Mouse (Mus musculus) limb, embryonic 13.5 days (tissue): ENCODE measurements around the gene Ets1. TPM values are rescaled to one million over a fixed set of nuclear protein-coding genes. Genes with fewer than 3 reads are reported as not detected.

Experiments used
- ATAC-seq: fragments of 200-750 bp; cut with Nextera tagmentation; 2 replicates; pipeline ENCODE4 v1.8.0; 2017; ENCODE audit warnings: low read depth, moderate number of reproducible peaks, moderate TSS enrichment; ENCODE audit not compliant: low FRiP score
- H3K27ac ChIP-seq: fragments of 300-500 bp; sonication (generic); 2 replicates; pipeline ENCODE4 v1.5.1; 2015; ENCODE audit warnings: inconsistent platforms, mild to moderate bottlenecking, moderate library complexity
- H3K27me3 ChIP-seq: fragments of 300-500 bp; sonication (generic); 2 replicates; pipeline ENCODE4 v1.6.1; 2015; ENCODE audit warnings: mild to moderate bottlenecking, inconsistent platforms
- H3K36me3 ChIP-seq: fragments of 300-500 bp; sonication (generic); 2 replicates; pipeline ENCODE4 v1.6.1; 2015; ENCODE audit warnings: inconsistent platforms, mild to moderate bottlenecking, moderate library complexity
- H3K4me1 ChIP-seq: fragments of 300-500 bp; sonication (generic); 2 replicates; pipeline ENCODE4 v1.6.1; 2015; ENCODE audit warnings: inconsistent platforms
- H3K4me2 ChIP-seq: fragments of 300-500 bp; sonication (generic); replicated peaks from 2 replicates; pipeline ENCODE4 v1.6.1; 2015; ENCODE audit warnings: inconsistent platforms, mild to moderate bottlenecking, moderate library complexity
- H3K4me3 ChIP-seq: fragments of 300-500 bp; sonication (generic); 2 replicates; pipeline ENCODE4 v1.5.1; 2015; ENCODE audit warnings: moderate library complexity, mild to moderate bottlenecking, inconsistent platforms
- H3K9ac ChIP-seq: fragments of 300-500 bp; sonication (generic); 2 replicates; pipeline ENCODE4 v1.6.1; 2015; ENCODE audit warnings: mild to moderate bottlenecking, inconsistent platforms
- H3K9me3 ChIP-seq: fragments of 300-500 bp; sonication (generic); 2 replicates; pipeline ENCODE4 v1.6.1; 2016; ENCODE audit warnings: inconsistent platforms
- WGBS: fragments of 180-500 bp; shearing (Covaris S2); methylation state at CpG from one replicate; pipeline ENCODE4 v1.1.7; 2015; 5-methylcytosine and 5-hydroxymethylcytosine counted together
- polyA plus RNA-seq: library from polyadenylated mRNA; unstranded; fragments of >200 nt; fragmentation: Nextera tagmentation; extraction: Ambion mirVana; gene quantifications from 2 replicates; pipeline ENCODE4 v1.2.1, GENCODE M21; 2015

The Ets1 gene
- polyA plus RNA-seq, 1 experiment from 2014 or later, result 41.8 TPM

DNA sequence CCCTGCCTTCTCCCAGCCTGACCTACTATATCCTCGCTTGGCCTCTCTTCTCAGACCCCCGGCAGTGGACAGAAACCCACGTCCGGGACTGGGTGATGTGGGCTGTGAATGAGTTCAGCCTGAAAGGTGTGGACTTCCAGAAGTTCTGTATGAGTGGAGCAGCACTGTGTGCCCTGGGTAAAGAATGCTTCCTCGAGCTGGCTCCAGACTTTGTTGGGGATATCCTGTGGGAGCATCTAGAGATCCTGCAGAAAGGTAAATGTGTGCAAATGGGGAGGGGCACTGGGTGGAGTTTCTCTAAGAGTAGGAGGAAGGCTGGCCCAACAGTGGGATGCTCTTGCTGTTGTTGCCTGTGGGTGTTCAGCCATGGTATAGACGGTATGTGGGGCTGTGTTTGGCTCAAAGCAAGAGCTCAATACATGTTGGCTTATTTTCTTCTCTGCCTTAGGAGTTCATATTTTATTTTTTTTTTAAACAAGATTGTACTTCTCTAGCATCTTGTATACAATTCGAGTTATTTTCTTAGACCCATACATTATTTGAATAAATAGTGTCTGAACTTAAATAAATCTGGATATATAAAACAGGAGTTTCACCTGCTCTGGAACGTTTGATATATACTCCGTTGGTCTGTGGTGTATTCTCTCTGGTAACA, 94.1 kb downstream of the Ets1 start:
- ATAC-seq, result no peak
- no peak overlapping the region for H3K4me2 ChIP-seq
- peaks cover 7% of the 10 kb centered on the region for H3K4me1 ChIP-seq
- H3K27ac ChIP-seq, result no peak overlapping the region
- 88% methylated on average over 9 of the region's 9 CpGs for WGBS
- peaks cover 51% of the 10 kb centered on the region for H3K36me3 ChIP-seq
- H3K9ac ChIP-seq, result no peak overlapping the region
- H3K4me3 ChIP-seq, result no peak overlapping the region
- H3K9me3 ChIP-seq, result 0 out of 2 replicates have a peak, but pooled peaks cover 3% of the 10 kb centered on the region
- H3K27me3 ChIP-seq, result no peaks in the 10 kb centered on the region

DNA sequence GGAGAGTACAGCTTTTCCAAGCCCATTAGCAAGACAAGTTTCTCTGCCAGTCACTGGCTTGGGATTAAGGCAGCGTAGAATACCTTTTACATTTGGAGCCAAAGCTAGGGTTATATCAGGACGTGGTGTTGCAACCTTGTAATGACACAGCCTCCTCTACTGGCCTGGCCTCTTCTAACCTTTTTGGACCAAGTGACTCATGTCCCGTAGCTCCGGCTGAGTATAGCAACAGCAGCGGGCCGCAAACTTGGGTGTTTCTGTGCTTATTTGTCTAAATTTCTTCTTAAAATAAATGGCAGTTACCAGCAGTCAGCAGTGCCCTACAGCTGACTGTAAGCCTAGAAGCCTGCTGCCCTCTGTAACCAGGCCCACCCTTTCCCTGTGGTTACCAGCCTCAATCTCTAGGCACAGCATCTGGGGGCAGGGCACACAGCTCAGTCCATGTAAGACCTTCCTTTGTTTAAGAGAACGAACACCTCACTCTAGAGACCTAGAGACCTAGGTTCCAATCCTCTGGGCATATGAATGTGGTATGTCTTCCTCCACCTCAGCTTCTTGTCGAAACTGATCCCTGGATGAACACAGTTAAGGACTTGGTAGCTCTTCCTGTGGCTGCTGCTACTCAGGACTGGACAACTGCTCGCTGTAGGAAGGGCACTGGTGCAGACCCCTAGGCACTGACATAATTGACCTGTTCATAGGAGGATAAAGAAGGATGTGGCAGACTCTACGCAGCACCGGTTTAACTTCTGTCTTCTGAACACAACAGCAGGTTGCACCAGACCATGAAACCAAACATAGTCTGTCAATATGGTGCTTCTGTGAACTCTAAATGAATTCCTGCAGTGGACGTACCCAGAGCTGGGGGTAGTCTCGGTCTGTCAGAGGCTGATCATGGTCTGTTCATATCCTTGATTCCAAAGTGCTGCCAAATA, 94.9 kb downstream of the Ets1 start:
- Histone ChIP-seq H3K9ac (no peak overlapping the region), H3K4me1 (peaks cover 4% of the 10 kb centered on the region), H3K27me3 (no peaks in the 10 kb centered on the region), H3K4me2 (no peak overlapping the region), H3K27ac (no peak overlapping the region), H3K36me3 (peaks cover 59% of the 10 kb centered on the region), H3K9me3 (0 out of 2 replicates have a peak, but pooled peaks cover 3% of the 10 kb centered on the region), H3K4me3 (no peak overlapping the region)
- no peak for ATAC-seq
- WGBS, result 88% methylated on average over 13 of the region's 13 CpGs

DNA sequence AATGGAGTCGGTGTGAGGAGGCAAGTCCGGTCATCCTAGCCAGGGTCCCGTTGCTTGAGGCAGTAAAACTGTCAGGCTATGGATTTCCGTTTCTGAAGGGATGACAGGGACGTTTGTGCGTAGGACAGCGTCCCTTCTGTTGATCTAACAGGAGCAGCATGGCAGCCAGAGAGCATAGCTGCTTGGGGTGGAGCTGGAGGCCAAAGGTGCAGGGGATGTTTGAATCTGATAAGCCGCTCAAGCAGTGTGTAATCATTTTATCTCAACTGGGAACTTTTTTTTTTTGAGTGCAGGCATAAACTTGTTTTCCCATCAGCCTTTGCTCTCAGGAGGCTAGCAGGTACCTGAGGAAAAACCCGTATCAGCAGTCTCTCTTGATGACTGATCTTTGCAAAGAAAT, 95.8 kb downstream of the Ets1 start:
- Histone ChIP-seq H3K4me3 (no peak overlapping the region), H3K9me3 (0 out of 2 replicates have a peak, but pooled peaks cover 3% of the 10 kb centered on the region), H3K4me1 (peaks cover 3% of the 10 kb centered on the region), H3K9ac (no peak overlapping the region), H3K36me3 (peaks cover 64% of the 10 kb centered on the region), H3K27me3 (no peaks in the 10 kb centered on the region), H3K4me2 (no peak overlapping the region), H3K27ac (no peak overlapping the region)
- no peak for ATAC-seq
- whole genome bisulfite sequencing, result 57% methylated on average over 9 of the region's 9 CpGs

DNA sequence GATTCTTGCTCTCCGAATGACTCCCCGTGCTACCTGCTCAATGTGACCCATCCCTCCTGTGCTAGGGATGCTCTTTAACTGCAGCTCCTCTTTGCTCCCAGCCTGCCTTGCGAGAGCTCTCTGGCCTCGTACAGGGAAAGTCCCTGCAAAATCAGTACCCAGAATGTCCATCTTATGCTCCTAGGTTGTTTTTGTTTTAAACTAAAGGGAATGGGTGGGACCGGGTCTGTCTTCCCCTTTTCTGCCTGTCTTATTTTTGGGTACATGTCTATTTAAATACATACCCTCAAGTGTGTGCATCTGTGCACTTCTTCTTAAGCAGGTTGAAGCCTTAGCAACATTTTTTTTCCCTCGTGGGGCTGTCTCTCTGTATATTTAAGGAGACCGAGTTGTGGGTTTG, 99.0 kb downstream of the Ets1 start:
- WGBS, result 90% methylated on average over 7 of the region's 7 CpGs
- H3K4me2 ChIP-seq, result no peak overlapping the region
- no peak overlapping the region for H3K4me3 ChIP-seq
- H3K4me1 ChIP-seq, result no peaks in the 10 kb centered on the region; the same call in 1 of the 2 replicates
- ATAC-seq, result no peak
- H3K27ac ChIP-seq, result peak overlapping the region; percentile 39; the same call in 1 of the 2 replicates
- no peaks in the 10 kb centered on the region for H3K9me3 ChIP-seq
- H3K9ac ChIP-seq, result no peak overlapping the region
- peaks cover 69% of the 10 kb centered on the region for H3K36me3 ChIP-seq
- no peaks in the 10 kb centered on the region for H3K27me3 ChIP-seq

DNA sequence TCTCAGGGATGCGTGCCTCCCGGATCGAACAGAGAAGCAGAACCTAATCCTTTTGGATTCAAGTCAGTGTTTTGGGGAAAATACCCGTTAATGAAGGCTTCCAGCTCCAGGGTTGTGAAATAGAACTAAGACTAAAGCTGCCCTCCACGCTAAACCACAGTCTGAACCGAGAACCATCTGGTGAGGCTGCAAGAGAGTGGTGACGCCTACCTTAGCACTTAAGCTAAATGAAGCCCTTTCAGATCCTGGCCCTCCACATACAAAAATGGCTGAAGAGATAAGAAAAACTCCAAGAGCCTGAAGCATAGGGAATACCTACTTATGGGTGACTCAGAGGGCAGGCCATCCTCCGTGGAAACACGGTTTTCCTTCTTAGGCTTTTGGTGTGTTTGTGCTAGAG, 100.0 kb downstream of the Ets1 start:
- H3K27me3 ChIP-seq, result no peaks in the 10 kb centered on the region
- no peak overlapping the region for H3K4me2 ChIP-seq
- peaks cover 6% of the 10 kb centered on the region; the same call in 1 of the 2 replicates for H3K4me1 ChIP-seq
- H3K4me3 ChIP-seq, result no peak overlapping the region
- WGBS, result 86% methylated on average over 9 of the region's 9 CpGs
- no peaks in the 10 kb centered on the region for H3K9me3 ChIP-seq
- no peak overlapping the region for H3K9ac ChIP-seq
- peaks cover 71% of the 10 kb centered on the region for H3K36me3 ChIP-seq
- ATAC-seq, result no peak
- peak overlapping the region; percentile 22; the same call in 1 of the 2 replicates for H3K27ac ChIP-seq

DNA sequence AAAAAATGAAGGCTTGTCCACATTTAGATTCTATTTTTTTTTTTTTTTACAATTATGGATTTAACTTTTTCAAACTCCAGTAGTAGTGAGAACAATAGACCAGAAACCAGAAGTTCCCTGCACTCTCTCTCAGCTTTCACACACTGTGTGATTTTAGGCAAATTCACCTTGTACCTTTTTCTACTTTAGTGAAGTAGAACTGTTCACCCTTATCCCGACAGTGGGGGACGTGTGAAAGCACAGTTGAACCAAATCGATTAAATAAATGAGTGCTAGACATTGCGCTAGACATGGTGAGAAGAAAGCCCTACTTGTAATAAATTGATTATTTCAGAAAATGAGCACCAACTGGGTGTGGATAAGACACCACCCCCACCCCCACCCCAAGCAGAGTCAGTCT, 104.0 kb downstream of the Ets1 start:
- Histone ChIP-seq H3K27me3 (no peaks in the 10 kb centered on the region), H3K9me3 (no peaks in the 10 kb centered on the region), H3K4me3 (no peak overlapping the region), H3K27ac (no peak overlapping the region), H3K4me1 (peaks cover 44% of the 10 kb centered on the region), H3K9ac (no peak overlapping the region), H3K36me3 (peaks cover 63% of the 10 kb centered on the region), H3K4me2 (no peak overlapping the region)
- 90% methylated on average over 4 of the region's 4 CpGs for WGBS
- no peak for ATAC-seq

DNA sequence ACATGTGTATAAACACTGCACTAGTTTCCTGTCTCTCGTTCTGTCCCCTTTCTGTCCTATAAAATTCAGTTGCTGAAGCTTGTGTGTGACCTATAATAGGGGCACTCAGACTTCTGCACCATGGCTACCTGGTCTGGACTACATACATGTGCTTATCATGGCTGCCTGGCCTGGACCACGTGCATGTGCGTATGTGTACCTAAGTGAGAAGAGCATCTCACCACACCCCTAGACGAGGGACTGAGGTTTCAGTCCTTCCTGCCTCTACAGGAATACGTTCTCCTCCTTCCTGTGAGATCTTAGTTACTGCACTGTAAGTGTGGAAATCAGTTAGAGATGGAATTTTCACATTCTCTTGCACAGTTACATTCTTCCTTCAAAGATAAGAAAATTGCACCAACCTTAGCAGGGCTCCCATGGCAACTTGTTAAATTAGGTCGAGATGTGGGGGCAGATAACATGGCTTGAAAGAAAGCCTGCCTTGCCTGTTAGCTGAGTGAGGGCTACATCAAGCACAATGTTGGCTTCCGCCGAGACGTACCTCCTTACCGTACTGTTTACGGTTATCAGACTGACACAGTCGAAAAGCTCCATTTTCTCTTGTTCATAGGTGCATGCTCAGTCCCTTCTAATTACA, 104.8 kb downstream of the Ets1 start:
- Histone ChIP-seq H3K4me3 (no peak overlapping the region), H3K9me3 (no peaks in the 10 kb centered on the region), H3K36me3 (peaks cover 55% of the 10 kb centered on the region), H3K4me2 (no peak overlapping the region), H3K27ac (no peak overlapping the region), H3K9ac (no peak overlapping the region), H3K27me3 (no peaks in the 10 kb centered on the region), H3K4me1 (peaks cover 53% of the 10 kb centered on the region)
- 84% methylated on average over 12 of the region's 12 CpGs for WGBS
- no peak for ATAC-seq

DNA sequence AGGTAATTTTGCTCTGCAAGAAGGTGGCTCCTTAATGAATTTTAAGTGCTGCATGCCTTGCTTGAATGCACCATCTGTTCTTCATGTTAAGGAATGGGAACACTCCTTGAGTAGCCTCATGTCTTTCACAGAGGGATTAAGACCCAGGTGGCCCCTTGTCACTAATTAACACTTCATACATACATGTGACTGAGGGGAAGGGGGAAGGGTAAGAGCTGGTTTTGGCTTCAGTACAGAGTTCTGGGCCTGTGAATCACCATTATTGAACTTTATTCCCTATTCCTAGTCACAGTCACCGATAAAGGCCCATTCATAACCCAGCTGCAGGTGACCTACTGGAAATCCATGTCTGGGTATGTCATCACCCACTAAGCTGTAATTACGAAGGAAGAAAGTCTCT, 105.7 kb downstream of the Ets1 start:
- 37% methylated on average over 2 of the region's 2 CpGs for WGBS
- Histone ChIP-seq H3K4me1 (peaks cover 59% of the 10 kb centered on the region), H3K27me3 (no peaks in the 10 kb centered on the region), H3K9ac (no peak overlapping the region), H3K4me3 (no peak overlapping the region), H3K4me2 (no peak overlapping the region), H3K9me3 (no peaks in the 10 kb centered on the region), H3K27ac (no peak overlapping the region), H3K36me3 (peaks cover 47% of the 10 kb centered on the region)
- no peak for ATAC-seq

DNA sequence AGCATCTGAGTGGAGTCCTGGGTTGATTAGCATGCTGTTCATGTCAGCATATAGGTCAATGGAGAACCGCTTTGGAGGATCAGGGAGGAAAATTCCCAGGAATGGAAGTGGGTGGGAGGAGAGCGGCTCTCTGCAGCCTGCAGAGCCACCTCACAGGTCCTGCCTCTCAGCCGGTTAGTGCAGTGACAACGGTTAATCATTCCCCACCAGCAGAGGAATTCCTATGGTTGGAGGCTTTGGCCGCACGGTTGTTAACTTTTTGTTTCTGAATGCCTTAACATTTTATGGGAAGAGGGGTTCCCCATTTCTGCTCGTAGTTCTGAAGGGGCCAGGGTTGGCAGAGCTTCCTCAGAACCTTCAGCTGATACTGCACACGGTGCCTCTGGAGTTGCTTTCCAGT, 107.1 kb downstream of the Ets1 start:
- no peaks in the 10 kb centered on the region for H3K9me3 ChIP-seq
- H3K36me3 ChIP-seq, result peaks cover 37% of the 10 kb centered on the region
- H3K27ac ChIP-seq, result no peak overlapping the region; the same call in 1 of the 2 replicates
- no peak overlapping the region for H3K4me3 ChIP-seq
- H3K9ac ChIP-seq, result no peak overlapping the region
- no peak overlapping the region for H3K4me2 ChIP-seq
- no peaks in the 10 kb centered on the region for H3K27me3 ChIP-seq
- H3K4me1 ChIP-seq, result peaks cover 68% of the 10 kb centered on the region
- ATAC-seq, result no peak
- 49% methylated on average over 8 of the region's 8 CpGs for WGBS

DNA sequence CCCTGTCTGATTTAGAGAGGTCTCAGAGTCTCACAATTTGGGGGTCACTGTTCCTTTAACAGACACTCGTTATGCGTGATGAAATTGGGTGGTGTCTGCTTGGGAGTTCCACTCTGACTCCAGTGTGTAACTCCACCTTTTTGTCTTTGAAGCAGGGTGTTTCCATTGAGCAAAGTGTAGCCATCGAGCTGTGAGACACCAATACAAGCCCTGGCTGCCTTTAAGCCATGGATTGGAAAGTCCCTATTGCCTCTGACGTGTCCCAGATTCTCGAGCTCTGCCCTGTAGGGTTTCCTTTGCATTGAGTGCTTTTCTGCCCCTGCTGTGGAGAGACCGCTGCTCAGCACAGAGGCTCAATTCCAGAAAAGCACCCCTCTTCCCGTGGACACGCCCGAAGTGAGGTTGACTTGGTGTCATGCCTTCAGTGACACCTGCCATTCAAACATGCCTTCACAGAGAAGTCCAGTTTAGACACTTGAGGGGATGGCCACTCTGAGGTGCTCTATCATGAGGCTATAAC, 107.7 kb downstream of the Ets1 start:
- Histone ChIP-seq H3K9ac (no peak overlapping the region), H3K27me3 (no peaks in the 10 kb centered on the region), H3K4me1 (peaks cover 68% of the 10 kb centered on the region), H3K9me3 (no peaks in the 10 kb centered on the region), H3K4me3 (no peak overlapping the region), H3K36me3 (peaks cover 32% of the 10 kb centered on the region), H3K27ac (no peak overlapping the region), H3K4me2 (no peak overlapping the region)
- no peak for ATAC-seq
- 83% methylated on average over 9 of the region's 9 CpGs for WGBS

DNA sequence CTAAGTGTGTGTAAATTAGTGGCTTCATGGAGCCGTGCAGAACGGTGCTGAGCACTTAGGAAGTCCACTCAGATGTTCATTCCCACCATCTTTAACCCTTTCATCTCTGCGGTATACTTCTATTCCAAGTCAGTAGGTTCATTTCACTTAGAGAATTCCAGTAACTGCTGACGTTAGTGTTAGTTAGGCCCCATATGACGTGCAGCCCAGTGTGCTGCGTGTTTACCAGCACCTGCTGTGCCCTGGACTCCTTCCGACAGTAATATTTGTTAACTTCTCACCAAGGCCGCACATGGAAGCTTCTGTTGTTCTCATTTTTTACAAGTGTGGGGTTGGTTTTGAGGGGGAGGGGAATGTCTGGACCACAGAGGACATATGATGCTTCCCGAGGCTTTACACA, 108.3 kb downstream of the Ets1 start:
- Histone ChIP-seq H3K27ac (no peak overlapping the region), H3K4me2 (no peak overlapping the region), H3K4me1 (peaks cover 70% of the 10 kb centered on the region), H3K36me3 (peaks cover 32% of the 10 kb centered on the region), H3K27me3 (no peaks in the 10 kb centered on the region), H3K4me3 (no peak overlapping the region), H3K9me3 (no peaks in the 10 kb centered on the region), H3K9ac (no peak overlapping the region)
- WGBS, result 53% methylated on average over 9 of the region's 9 CpGs
- no peak for ATAC-seq
